Mouse (Mus musculus) forebrain, embryonic 14.5 days (tissue): ENCODE results near the gene Arfgap3. TPM values are rescaled to one million over a fixed set of nuclear protein-coding genes. Genes with fewer than 3 reads are reported as not detected.

Source experiments
- ATAC-seq: fragments of 200-750 bp; cut with Nextera tagmentation; 2 replicates; pipeline ENCODE4 v1.8.0; 2017; ENCODE audit warnings: mild to moderate bottlenecking, moderate library complexity
- DNase-seq: peaks from one replicate; pipeline ENCODE4 v3.0.0-alpha.2; 2015; ENCODE audit warnings: low spot score
- H3K27ac ChIP-seq: fragments of 300-500 bp; sonication (generic); 2 replicates; pipeline ENCODE4 v1.5.1; 2014; ENCODE audit warnings: low read depth, mild to moderate bottlenecking, control low read depth, low read length, moderate library complexity
- H3K27me3 ChIP-seq: fragments of 300-500 bp; sonication (generic); replicated peaks from 2 replicates; pipeline ENCODE4 v1.6.1; 2014; ENCODE audit warnings: low read length, control low read depth, mixed read lengths; ENCODE audit not compliant: control insufficient read depth, insufficient read depth
- H3K36me3 ChIP-seq: fragments of 300-500 bp; sonication (generic); 2 replicates; pipeline ENCODE4 v1.6.1; 2014; ENCODE audit warnings: low read length, control low read depth; ENCODE audit not compliant: control insufficient read depth, insufficient read depth
- H3K4me1 ChIP-seq: fragments of 300-500 bp; sonication (generic); 2 replicates; pipeline ENCODE4 v1.6.1; 2014; ENCODE audit warnings: antibody characterized with exemption, low read length, control low read depth; ENCODE audit not compliant: control insufficient read depth, insufficient read depth
- H3K4me2 ChIP-seq: fragments of 300-500 bp; sonication (generic); 2 replicates; pipeline ENCODE4 v1.6.1; 2014; ENCODE audit warnings: mild to moderate bottlenecking, control low read depth, low read length
- H3K4me3 ChIP-seq: fragments of 300-500 bp; sonication (generic); 2 replicates; pipeline ENCODE4 v1.5.1; 2014; ENCODE audit warnings: low read depth, low read length, control low read depth
- H3K9ac ChIP-seq: fragments of 300-500 bp; sonication (generic); 2 replicates; pipeline ENCODE4 v1.6.1; 2014; ENCODE audit warnings: mild to moderate bottlenecking, low read length, control low read depth, moderate library complexity
- H3K9me3 ChIP-seq: fragments of 300-500 bp; sonication (generic); replicated peaks from 2 replicates; pipeline ENCODE4 v1.6.1; 2016; ENCODE audit warnings: low read length, control low read depth, mixed read lengths; ENCODE audit not compliant: control insufficient read depth
- WGBS: fragments of 180-500 bp; shearing (Covaris S2); extraction: QIAGEN DNeasy Blood & Tissue Kit; methylation state at CpG from one replicate; pipeline ENCODE4 v1.1.7; 2014; 5-methylcytosine and 5-hydroxymethylcytosine counted together
- polyA plus RNA-seq: library from polyadenylated mRNA; unstranded; fragments of >200 nt; fragmentation: Nextera tagmentation; extraction: Ambion mirVana; gene quantifications from 2 replicates; pipeline ENCODE4 v1.2.1, GENCODE M21; 2014

The Arfgap3 gene
- polyA plus RNA-seq, 1 experiment from 2014 or later: 40.0 TPM

DNA sequence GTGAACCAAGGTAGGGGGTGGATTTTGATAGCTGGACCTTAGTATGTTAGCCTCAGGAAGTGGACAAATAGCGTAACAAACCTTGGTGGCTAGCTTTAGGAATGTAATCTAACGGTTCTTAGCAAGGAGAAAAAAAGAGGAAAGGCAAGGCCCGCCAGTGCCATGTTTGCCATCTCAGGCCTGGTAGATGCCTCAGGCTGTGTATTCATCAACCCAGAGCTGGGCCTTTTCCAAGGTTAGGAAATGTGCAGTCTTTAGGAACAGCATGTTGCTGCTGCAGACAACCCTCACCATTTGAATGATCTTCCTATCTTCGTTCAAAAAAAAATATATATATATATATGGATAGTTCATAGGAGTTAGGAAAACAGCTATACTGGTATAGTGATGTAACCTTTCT is 1.5 kb upstream of the Arfgap3 start:
- Histone ChIP-seq H3K4me2 (no peak overlapping the region), H3K9ac (no peak overlapping the region), H3K27ac (no peak overlapping the region), H3K4me1 (peaks cover 9% of the 10 kb centered on the region), H3K9me3 (no peaks in the 10 kb centered on the region), H3K36me3 (no peaks in the 10 kb centered on the region), H3K4me3 (no peak overlapping the region), H3K27me3 (no peaks in the 10 kb centered on the region)
- DNase-seq (no peak), ATAC-seq (no peak)
- WGBS: 88% methylated on average over 4 of the region's 4 CpGs

GRCm38 (mm10) chr15:83350859-83351258 is 812 bp upstream of the Arfgap3 start:
- Histone ChIP-seq H3K4me2 (peak overlapping the region; percentile 84; the same call in 1 of the 2 replicates), H3K4me1 (peaks cover 9% of the 10 kb centered on the region), H3K36me3 (no peaks in the 10 kb centered on the region), H3K27me3 (no peaks in the 10 kb centered on the region), H3K27ac (no peak overlapping the region), H3K9me3 (no peaks in the 10 kb centered on the region), H3K4me3 (no peak overlapping the region), H3K9ac (peak overlapping the region; percentile 68; the same call in 1 of the 2 replicates)
- ATAC-seq: no peak
- WGBS: 80% methylated on average over 2 of the region's 2 CpGs
- DNase-seq: no peak

GRCm38 (mm10) chr15:83349225-83349953 is 658 bp downstream of the Arfgap3 start:
- H3K4me3 ChIP-seq: peak overlapping the region; percentile 84

DNA sequence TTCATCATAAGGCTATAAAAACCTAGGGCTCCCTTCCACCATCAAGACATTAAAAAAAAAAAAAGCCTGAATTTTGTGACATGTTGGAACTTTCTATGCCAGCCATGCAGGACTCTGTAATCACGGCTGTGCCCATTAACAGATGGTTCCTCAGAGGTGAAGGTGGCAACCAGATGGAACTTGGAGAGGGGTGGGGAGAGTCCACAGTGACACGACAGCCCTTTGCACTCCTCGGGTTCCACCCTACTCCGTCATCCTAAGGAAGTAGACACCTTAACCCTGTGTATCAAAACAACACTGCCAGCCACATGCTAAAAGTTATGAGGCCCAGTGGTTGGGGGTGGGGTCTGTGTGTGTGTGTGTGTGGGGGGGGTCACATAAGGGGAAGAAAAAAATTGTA is 1.3 kb downstream of the Arfgap3 start:
- Histone ChIP-seq H3K27me3 (no peaks in the 10 kb centered on the region), H3K4me1 (peaks cover 9% of the 10 kb centered on the region), H3K27ac (no peak overlapping the region), H3K4me2 (peak overlapping the region; percentile 84), H3K4me3 (no peak overlapping the region), H3K9me3 (no peaks in the 10 kb centered on the region), H3K36me3 (no peaks in the 10 kb centered on the region), H3K9ac (no peak overlapping the region; the same call in 1 of the 2 replicates)
- ATAC-seq (no peak), DNase-seq (no peak)
- WGBS: 63% methylated on average over 4 of the region's 4 CpGs

More at GRCm38 (mm10) chr15:83349225-83349953, 658 bp downstream of the Arfgap3 start:
- Histone ChIP-seq H3K27me3 (no peaks in the 10 kb centered on the region), H3K4me2 (peak overlapping the region; percentile 84), H3K9ac (peak overlapping the region; percentile 84), H3K9me3 (no peaks in the 10 kb centered on the region), H3K36me3 (no peaks in the 10 kb centered on the region), H3K27ac (0 out of 2 replicates have a peak overlapping the region, but pooled peaks have one; percentile 52), H3K4me1 (peaks cover 9% of the 10 kb centered on the region)
- ATAC-seq: no peak
- 16% methylated on average over 8 of the region's 8 CpGs for WGBS
- no peak for DNase-seq

- Histone ChIP-seq H3K27ac (no peak overlapping the region), H3K9me3 (no peaks in the 10 kb centered on the region), H3K4me2 (no peak overlapping the region), H3K4me3 (no peak overlapping the region), H3K36me3 (peaks cover 9% of the 10 kb centered on the region; the same call in 1 of the 2 replicates), H3K27me3 (no peaks in the 10 kb centered on the region), H3K4me1 (peaks cover 9% of the 10 kb centered on the region), H3K9ac (no peak overlapping the region)
- DNase-seq (no peak), ATAC-seq (no peak)
- WGBS: 87% methylated on average over 15 of the region's 15 CpGs
Measured at GRCm38 (mm10) chr15:83345898-83346529, 4.0 kb downstream of the Arfgap3 start.

GRCm38 (mm10) chr15:83344956-83345355 is 5.1 kb downstream of the Arfgap3 start:
- WGBS: 87% methylated on average over 7 of the region's 7 CpGs

GRCm38 (mm10) chr15:83344157-83344556 is 5.9 kb downstream of the Arfgap3 start:
- H3K27ac ChIP-seq: no peak overlapping the region
- H3K4me3 ChIP-seq: no peak overlapping the region
- ATAC-seq (no peak), DNase-seq (no peak)
- peaks cover 4% of the 10 kb centered on the region for H3K4me1 ChIP-seq
- H3K9me3 ChIP-seq: no peaks in the 10 kb centered on the region
- 22% methylated on average over 7 of the region's 7 CpGs for WGBS
- H3K36me3 ChIP-seq: peaks cover 13% of the 10 kb centered on the region; the same call in 1 of the 2 replicates
- no peak overlapping the region for H3K9ac ChIP-seq
- H3K27me3 ChIP-seq: no peaks in the 10 kb centered on the region
- no peak overlapping the region for H3K4me2 ChIP-seq

More at GRCm38 (mm10) chr15:83344956-83345355, 5.1 kb downstream of the Arfgap3 start:
- ATAC-seq (no peak), DNase-seq (no peak)
- no peak overlapping the region for H3K9ac ChIP-seq
- no peaks in the 10 kb centered on the region for H3K9me3 ChIP-seq
- peaks cover 9% of the 10 kb centered on the region for H3K4me1 ChIP-seq
- no peak overlapping the region for H3K27ac ChIP-seq
- H3K27me3 ChIP-seq: no peaks in the 10 kb centered on the region
- H3K4me3 ChIP-seq: no peak overlapping the region
- H3K36me3 ChIP-seq: peaks cover 13% of the 10 kb centered on the region; the same call in 1 of the 2 replicates
- H3K4me2 ChIP-seq: no peak overlapping the region

DNA sequence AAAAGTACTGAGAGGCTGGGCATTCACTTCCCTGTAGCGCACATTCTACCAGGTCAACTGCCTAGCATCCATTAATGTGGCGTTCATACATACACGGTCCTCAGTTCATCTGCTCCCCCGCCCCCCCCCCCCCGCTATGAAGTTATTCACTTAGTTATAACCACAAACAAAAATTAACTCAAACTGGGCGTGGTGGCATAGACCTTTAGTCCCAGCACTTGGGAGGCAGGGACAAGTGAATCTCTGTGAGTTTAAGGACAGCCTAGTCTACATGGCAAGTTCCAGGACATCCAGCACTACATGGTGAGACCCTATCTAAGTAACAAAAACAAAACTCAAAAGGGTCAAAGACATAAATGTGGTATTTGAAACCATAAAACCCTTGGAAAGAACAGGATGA is 11.1 kb downstream of the Arfgap3 start:
- Histone ChIP-seq H3K4me1 (no peaks in the 10 kb centered on the region), H3K9me3 (no peaks in the 10 kb centered on the region), H3K9ac (no peak overlapping the region), H3K27ac (no peak overlapping the region), H3K36me3 (peaks cover 34% of the 10 kb centered on the region; the same call in 1 of the 2 replicates), H3K27me3 (no peaks in the 10 kb centered on the region), H3K4me2 (no peak overlapping the region), H3K4me3 (no peak overlapping the region)
- no peak for ATAC-seq
- no peak for DNase-seq
- WGBS: 86% methylated on average over 6 of the region's 6 CpGs
